12 mouse cellular contexts compared by ENCODE assay signal in the genomic region with DNA sequence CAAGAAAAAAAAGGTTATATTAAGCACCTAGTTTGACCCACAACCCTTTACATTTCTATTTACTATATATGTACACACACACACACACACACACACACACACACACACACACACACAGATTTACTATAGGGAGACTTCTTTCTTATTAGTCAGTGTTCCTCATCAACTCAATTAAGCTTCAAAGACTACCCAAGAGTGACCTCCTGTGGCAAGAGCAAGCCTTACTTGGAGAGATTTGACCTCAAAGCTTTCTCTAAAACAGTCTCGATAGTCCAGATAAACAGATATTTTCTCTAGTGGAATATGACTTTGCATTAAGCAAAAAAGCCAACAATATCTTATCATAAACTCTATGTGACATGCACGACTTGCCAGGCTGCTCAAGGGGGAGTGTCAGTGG. TPM values are rescaled to one million over a fixed set of nuclear protein-coding genes. Genes with fewer than 3 reads are reported as not detected.
DNase-seq lines count a peak whose midpoint lies in the region; ATAC-seq lines count a peak whose summit lies in the region.
"Had no signal": no experiment of that assay in that cellular context is flagged by ENCODE, and none has a peak within 500 bp of the region (broad histone marks: within the 10 kb centered on the region; RNA-seq: fewer than 3 reads in every experiment).

No protein-coding gene starts in this region.

- no peak overlapping the region for H3K27ac ChIP-seq in hindbrain, embryonic 12.5 days
- H3K27ac ChIP-seq: embryonic facial prominence, embryonic 13.5 days; intestine, embryonic 15.5 days; liver, embryonic 14.5 days had no signal

- no peaks in the 10 kb centered on the region for H3K4me1 ChIP-seq in hindbrain, embryonic 12.5 days
- H3K4me1 ChIP-seq: embryonic facial prominence, embryonic 13.5 days; intestine, embryonic 15.5 days had no signal

- H3K27me3 ChIP-seq in hindbrain, embryonic 12.5 days, result peaks cover 21% of the 10 kb centered on the region; the same call in 1 of the 2 replicates

- no peaks in the 10 kb centered on the region; the same call in 1 of the 2 replicates for H3K36me3 ChIP-seq in hindbrain, embryonic 12.5 days
- H3K36me3 ChIP-seq: intestine, embryonic 15.5 days had no signal

- ATAC-seq in hindbrain, embryonic 12.5 days (ENCODE audit: low FRiP score), result no peak
- ATAC-seq: intestine, embryonic 15.5 days had no signal

- no peaks in the 10 kb centered on the region for H3K9me3 ChIP-seq in hindbrain, embryonic 12.5 days (replicated peaks)
- H3K9me3 ChIP-seq: embryonic facial prominence, embryonic 13.5 days; intestine, embryonic 15.5 days had no signal

- H3K4me3 ChIP-seq in hindbrain, embryonic 12.5 days, result no peak overlapping the region
- H3K4me3 ChIP-seq: embryonic facial prominence, embryonic 13.5 days; intestine, embryonic 15.5 days; myocyte had no signal

- H3K9ac ChIP-seq in hindbrain, embryonic 12.5 days, result no peak overlapping the region
- H3K9ac ChIP-seq: embryonic facial prominence, embryonic 13.5 days; intestine, embryonic 15.5 days; liver, embryonic 14.5 days had no signal

- H3K4me2 ChIP-seq in hindbrain, embryonic 12.5 days (replicated peaks), result no peak overlapping the region
- H3K4me2 ChIP-seq: embryonic facial prominence, embryonic 13.5 days; intestine, embryonic 15.5 days had no signal

- 73% methylated on average over 2 of the region's 2 CpGs for WGBS in hindbrain, embryonic 12.5 days

- peak; percentile 28 for DNase-seq in adrenal gland, postnatal 14 days
- DNase-seq in adrenal gland, postnatal 4 days (ENCODE audit: low spot score in 2 of 2), result no peak
- peak; percentile 14 for DNase-seq in layer of hippocampus, adult 11-12 months (ENCODE audit: low spot score)
- no peak for DNase-seq in layer of hippocampus, postnatal 36 days
- peak; percentile 26 for DNase-seq in CD4-positive helper T cell, adult 2 months (ENCODE audit: low read depth, low spot score)
- DNase-seq in layer of hippocampus, postnatal 14 days (ENCODE audit: low spot score in 2 of 2), result peak; percentile 2 to 24
- DNase-seq in cerebellum, adult 9-10 months, result no peak

RNA-seq across cellular contexts. Expression of a gene that starts 25.1 kb away (rescaled TPM):
- 21.9 and 22.8 TPM in 2 replicates for total RNA-seq in adrenal gland, postnatal 14 days (2021)
- total RNA-seq in adrenal gland, postnatal 4 days (2021), result 10 to 100 TPM; 30.6 to 37.5 TPM
- total RNA-seq in layer of hippocampus, postnatal 36 days (2021), result 10 to 100 TPM; 20.7 to 23.7 TPM
- 10 to 100 TPM; 21.8 to 25.9 TPM for total RNA-seq in layer of hippocampus, postnatal 14 days (2021)
- 12.7 and 14.6 TPM in 2 replicates for polyA plus RNA-seq in hindbrain, embryonic 12.5 days (2016; fragmentation: Nextera tagmentation; extraction: Ambion mirVana)

RNA-seq across cellular contexts. Expression of a gene that starts 27.1 kb away (rescaled TPM):
- total RNA-seq in adrenal gland, postnatal 14 days (2021), result 1.4 and 2.6 TPM in 2 replicates
- total RNA-seq in adrenal gland, postnatal 4 days (2021), result 1 to 10 TPM; 2.2 to 3.9 TPM
- total RNA-seq in layer of hippocampus, postnatal 36 days (2021), result 1 to 10 TPM; 3.1 to 4.4 TPM
- total RNA-seq in layer of hippocampus, postnatal 14 days (2021), result 1 to 10 TPM; 4.4 to 5.1 TPM
- polyA plus RNA-seq in hindbrain, embryonic 12.5 days (2016; fragmentation: Nextera tagmentation; extraction: Ambion mirVana), result 0.34 and 1.1 TPM in 2 replicates
- polyA plus RNA-seq: myocyte had no signal

Comparison
In these comparisons a context has a peak if more than half of its experiments do, and no peak if none do; other contexts are left out.
1. DNase-seq: peak in adrenal gland, postnatal 14 days (single experiment), layer of hippocampus, adult 11-12 months (single experiment), CD4-positive helper T cell, adult 2 months (single experiment) and layer of hippocampus, postnatal 14 days (2 of 2); none in adrenal gland, postnatal 4 days (0 of 2), layer of hippocampus, postnatal 36 days (0 of 2) and cerebellum, adult 9-10 months (single experiment).